Mouse (Mus musculus): ENCODE measurements around the gene C1qtnf9.

GRCm38 (mm10) chr14:60756271-60756670, 11.7 kb upstream of the C1qtnf9 start:
- TF ChIP-seq POLR2A (IDR thresholded peaks at IDR 0.05; ENCODE audit: extremely low read depth, insufficient read depth, low read length) (no peak), CTCF (IDR thresholded peaks at IDR 0.05; ENCODE audit: low read depth, low read length) (no peak)
